Mouse (Mus musculus) ES-Bruce4 (cell line): ENCODE measurements around the gene Rbpj.

Experiments used
- CTCF ChIP-seq: IDR thresholded peaks from one replicate; pipeline ENCODE4 v1.8.1; 2011; ENCODE audit warnings: low read depth, low read length
- EP300 ChIP-seq: IDR thresholded peaks from 2 replicates; pipeline ENCODE4 v1.6.1; 2011; ENCODE audit warnings: low read depth, low read length; ENCODE audit not compliant: insufficient read depth

- no peak for TF ChIP-seq CTCF
- no peak for TF ChIP-seq EP300
These were observed 21.9 kb upstream of the Rbpj start for GRCm38 (mm10) chr5:53444030-53444429.
